Mouse (Mus musculus): ENCODE measurements around the gene Grhl1. TPM values are rescaled to one million over a fixed set of nuclear protein-coding genes. Genes with fewer than 3 reads are reported as not detected.

Gene Grhl1
- polyA plus RNA-seq, 1 experiment: 0.41 TPM

DNA sequence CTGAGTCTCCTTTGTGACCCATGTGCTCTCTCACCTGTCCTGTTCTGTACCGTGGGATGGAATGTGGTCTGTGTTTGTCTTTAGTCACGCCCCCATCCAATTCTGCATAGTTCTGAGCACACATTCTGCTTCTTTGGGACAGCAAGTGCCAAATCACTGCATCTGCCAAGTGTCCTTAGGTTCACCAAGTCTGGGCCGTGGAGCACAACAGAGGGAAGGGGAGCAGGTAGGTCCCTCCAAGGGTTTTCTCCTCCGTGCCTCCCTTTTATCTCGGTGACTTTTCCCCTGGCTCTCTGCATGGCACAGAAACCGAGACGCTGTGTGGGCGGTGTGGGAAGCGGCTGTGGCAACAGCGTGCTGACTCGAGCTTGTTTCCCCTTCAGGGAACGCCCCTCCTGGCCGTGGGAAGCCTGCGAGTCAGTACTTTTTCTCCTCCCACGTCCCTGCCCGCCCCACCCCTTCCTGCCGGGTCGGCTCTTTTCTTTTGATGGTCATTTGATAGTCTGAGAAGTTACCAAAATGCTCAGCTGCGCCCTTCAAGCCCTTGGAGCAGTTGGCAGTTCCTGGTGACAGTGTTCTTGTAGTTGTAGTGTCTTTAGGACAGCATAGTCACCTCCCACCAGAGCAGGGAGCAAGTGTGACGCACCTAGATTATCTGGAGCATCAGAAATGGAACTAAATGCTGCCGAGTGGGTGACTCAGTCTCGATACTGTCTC is 21.0 kb downstream of the Grhl1 start:
- no peaks in the 10 kb centered on the region for H3K79me2 ChIP-seq (ENCODE audit: control insufficient read depth, insufficient read depth)
- H3K4me3 ChIP-seq: peak overlapping the region; percentile 15
- H3K27me3 ChIP-seq (ENCODE audit: control insufficient read depth, insufficient read depth, insufficient read length): no peaks in the 10 kb centered on the region
- peak overlapping the region; percentile 90 for H3K4me2 ChIP-seq (ENCODE audit: low read depth)
- TF ChIP-seq MYOG (IDR thresholded peaks at IDR 0.05; ENCODE audit: control insufficient read depth in 1 of 3, insufficient read depth in 1 of 3, insufficient read length in 2 of 3, low read depth in 2 of 3): peak in 1 of 3 experiments; percentile 6
- TF ChIP-seq USF1 (IDR thresholded peaks at IDR 0.05; ENCODE audit: low read depth): no peak
- TF ChIP-seq REST (IDR thresholded peaks at IDR 0.05; ENCODE audit: insufficient read depth, insufficient read length): no peak
- TF ChIP-seq MYOD1 (IDR thresholded peaks at IDR 0.05; ENCODE audit: control insufficient read depth in 1 of 3, insufficient read length in 2 of 3, low read depth in 2 of 3): peak in 1 of 3 experiments; percentile 38
- TF ChIP-seq TCF12 (IDR thresholded peaks at IDR 0.05; ENCODE audit: insufficient read depth, poor library complexity, severe bottlenecking): no peak
- TF ChIP-seq POLR2AphosphoS2 (IDR thresholded peaks at IDR 0.05; ENCODE audit: insufficient read length, low read depth): no peak
- TF ChIP-seq CEBPB (IDR thresholded peaks at IDR 0.05; ENCODE audit: insufficient read depth, poor library complexity, severe bottlenecking): no peak
- TF ChIP-seq E2F4 (IDR thresholded peaks at IDR 0.05; ENCODE audit: insufficient read depth): no peak
- no peak for TF ChIP-seq TCF3 (IDR thresholded peaks at IDR 0.05; ENCODE audit: insufficient read length, low read depth)
- TF ChIP-seq POLR2A (IDR thresholded peaks at IDR 0.05; ENCODE audit: insufficient read length, low read depth): no peak
- no peak for TF ChIP-seq MAX (IDR thresholded peaks at IDR 0.05; ENCODE audit: low read depth)
- TF ChIP-seq SRF (IDR thresholded peaks at IDR 0.05; ENCODE audit: control insufficient read depth, insufficient read length, low read depth): no peak
- no peaks in the 10 kb centered on the region for H3K36me3 ChIP-seq (ENCODE audit: control insufficient read depth, insufficient read depth)
- H3ac ChIP-seq (ENCODE audit: control insufficient read depth, insufficient read length): no peak overlapping the region

DNA sequence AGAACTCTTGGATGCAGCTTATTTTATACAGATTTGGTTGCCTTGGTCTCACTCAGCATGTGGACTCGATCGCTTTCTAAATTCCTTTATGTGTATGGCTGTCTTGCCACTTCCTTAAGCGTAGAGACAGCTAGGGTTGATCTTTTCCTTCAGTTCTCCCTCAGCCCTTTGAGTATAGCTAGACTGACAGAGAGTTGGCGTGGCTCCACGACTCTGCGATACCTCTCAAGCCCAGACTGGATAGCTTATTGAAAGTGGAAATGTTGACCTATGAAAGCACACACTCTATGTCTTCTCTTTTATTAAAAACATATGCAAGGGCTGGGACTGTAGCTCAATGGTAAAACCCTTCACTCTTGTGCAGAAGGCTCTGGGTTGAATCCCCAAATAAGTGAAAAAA is 25.3 kb downstream of the Grhl1 start:
- H3K4me3 ChIP-seq: no peak overlapping the region
- H3K27me3 ChIP-seq (ENCODE audit: control insufficient read depth, insufficient read depth, insufficient read length): no peaks in the 10 kb centered on the region
- TF ChIP-seq E2F4 (IDR thresholded peaks at IDR 0.05; ENCODE audit: insufficient read depth): no peak
- no peak for TF ChIP-seq USF1 (IDR thresholded peaks at IDR 0.05; ENCODE audit: low read depth)
- no peak for TF ChIP-seq CEBPB (IDR thresholded peaks at IDR 0.05; ENCODE audit: insufficient read depth, poor library complexity, severe bottlenecking)
- TF ChIP-seq POLR2A (IDR thresholded peaks at IDR 0.05; ENCODE audit: insufficient read length, low read depth): no peak
- no peak for TF ChIP-seq SRF (IDR thresholded peaks at IDR 0.05; ENCODE audit: control insufficient read depth, insufficient read length, low read depth)
- TF ChIP-seq REST (IDR thresholded peaks at IDR 0.05; ENCODE audit: insufficient read depth, insufficient read length): no peak
- no peaks in the 10 kb centered on the region for H3K36me3 ChIP-seq (ENCODE audit: control insufficient read depth, insufficient read depth)
- H3ac ChIP-seq (ENCODE audit: control insufficient read depth, insufficient read length): no peak overlapping the region
- no peak overlapping the region for H3K4me2 ChIP-seq (ENCODE audit: low read depth)
- H3K79me2 ChIP-seq (ENCODE audit: control insufficient read depth, insufficient read depth): no peaks in the 10 kb centered on the region

DNA sequence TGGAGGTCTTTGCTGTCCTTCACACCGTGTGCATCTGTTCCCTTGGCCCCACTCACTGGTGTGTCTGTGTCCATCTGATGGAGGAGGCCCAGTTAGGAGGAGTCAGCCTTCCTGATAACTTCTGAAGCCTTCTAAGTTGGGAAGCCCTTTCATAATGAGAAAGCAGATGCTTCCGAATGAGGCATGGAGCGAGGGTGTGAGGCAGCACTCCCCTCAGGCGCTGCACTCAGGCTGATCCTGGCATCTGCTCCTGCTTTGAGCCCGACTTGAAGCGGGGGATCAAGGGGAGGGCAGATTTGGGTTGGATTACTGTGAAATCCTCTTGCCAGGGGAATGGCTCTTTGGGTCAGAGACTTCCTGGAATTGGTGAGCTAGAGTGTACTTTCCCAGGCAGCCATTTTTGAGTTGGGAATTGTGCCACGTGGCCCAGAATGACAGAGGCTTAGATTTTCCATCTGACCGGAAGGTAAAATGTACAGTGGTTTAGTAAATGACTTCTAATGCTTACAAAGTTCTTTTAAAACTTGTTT is 27.3 kb downstream of the Grhl1 start:
- Histone ChIP-seq H3K4me2 (ENCODE audit: low read depth) (no peak overlapping the region), H3K27me3 (ENCODE audit: control insufficient read depth, insufficient read depth, insufficient read length) (no peaks in the 10 kb centered on the region), H3K4me3 (no peak overlapping the region)

DNA sequence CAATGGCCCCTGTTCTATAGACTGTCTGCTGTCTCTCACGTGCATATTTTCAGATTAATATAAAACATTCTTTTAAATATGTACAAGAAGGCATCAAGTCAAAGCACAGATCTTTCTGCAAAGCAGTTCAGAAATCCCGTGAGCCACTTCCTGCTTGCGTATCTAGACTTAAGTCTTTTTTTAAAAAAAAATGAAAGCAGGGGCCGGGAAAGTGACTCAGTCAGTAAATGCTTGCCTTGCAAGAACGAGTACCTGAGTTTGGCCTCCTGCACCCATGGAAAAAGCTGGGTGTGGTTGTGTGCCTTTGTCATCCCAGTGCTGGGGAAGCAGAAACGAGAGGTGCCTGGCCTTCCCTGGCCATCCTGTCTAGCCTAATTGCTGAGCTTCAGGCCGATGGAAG is 28.0 kb downstream of the Grhl1 start:
- Histone ChIP-seq H3K4me2 (ENCODE audit: low read depth) (no peak overlapping the region), H3K36me3 (ENCODE audit: control insufficient read depth, insufficient read depth) (no peaks in the 10 kb centered on the region)

More for the DNA sequence above, 27.3 kb downstream of the Grhl1 start:
- Histone ChIP-seq H3ac (ENCODE audit: control insufficient read depth, insufficient read length) (no peak overlapping the region), H3K79me2 (ENCODE audit: control insufficient read depth, insufficient read depth) (no peaks in the 10 kb centered on the region), H3K36me3 (ENCODE audit: control insufficient read depth, insufficient read depth) (no peaks in the 10 kb centered on the region)
- no peak for TF ChIP-seq USF1 (IDR thresholded peaks at IDR 0.05; ENCODE audit: low read depth)
- TF ChIP-seq SRF (IDR thresholded peaks at IDR 0.05; ENCODE audit: control insufficient read depth, insufficient read length, low read depth): no peak
- no peak for TF ChIP-seq E2F4 (IDR thresholded peaks at IDR 0.05; ENCODE audit: insufficient read depth)
- no peak for TF ChIP-seq TCF3 (IDR thresholded peaks at IDR 0.05; ENCODE audit: insufficient read length, low read depth)
- no peak for TF ChIP-seq MYOG (IDR thresholded peaks at IDR 0.05; ENCODE audit: control insufficient read depth in 1 of 3, insufficient read depth in 1 of 3, insufficient read length in 2 of 3, low read depth in 2 of 3)
- no peak for TF ChIP-seq POLR2A (IDR thresholded peaks at IDR 0.05; ENCODE audit: insufficient read length, low read depth)
- TF ChIP-seq CEBPB (IDR thresholded peaks at IDR 0.05; ENCODE audit: insufficient read depth, poor library complexity, severe bottlenecking): no peak
- no peak for TF ChIP-seq REST (IDR thresholded peaks at IDR 0.05; ENCODE audit: insufficient read depth, insufficient read length)
- TF ChIP-seq TCF12 (IDR thresholded peaks at IDR 0.05; ENCODE audit: insufficient read depth, poor library complexity, severe bottlenecking): no peak
- no peak for TF ChIP-seq POLR2AphosphoS2 (IDR thresholded peaks at IDR 0.05; ENCODE audit: insufficient read length, low read depth)
- no peak for TF ChIP-seq MAX (IDR thresholded peaks at IDR 0.05; ENCODE audit: low read depth)
- no peak for TF ChIP-seq MYOD1 (IDR thresholded peaks at IDR 0.05; ENCODE audit: control insufficient read depth in 1 of 3, insufficient read length in 2 of 3, low read depth in 2 of 3)

More for the DNA sequence above, 28.0 kb downstream of the Grhl1 start:
- Histone ChIP-seq H3K4me3 (no peak overlapping the region), H3ac (ENCODE audit: control insufficient read depth, insufficient read length) (no peak overlapping the region), H3K27me3 (ENCODE audit: control insufficient read depth, insufficient read depth, insufficient read length) (no peaks in the 10 kb centered on the region), H3K79me2 (ENCODE audit: control insufficient read depth, insufficient read depth) (no peaks in the 10 kb centered on the region)
- no peak for TF ChIP-seq REST (IDR thresholded peaks at IDR 0.05; ENCODE audit: insufficient read depth, insufficient read length)
- TF ChIP-seq MYOD1 (IDR thresholded peaks at IDR 0.05; ENCODE audit: control insufficient read depth in 1 of 3, insufficient read length in 2 of 3, low read depth in 2 of 3): no peak
- TF ChIP-seq TCF3 (IDR thresholded peaks at IDR 0.05; ENCODE audit: insufficient read length, low read depth): no peak
- no peak for TF ChIP-seq POLR2A (IDR thresholded peaks at IDR 0.05; ENCODE audit: insufficient read length, low read depth)
- TF ChIP-seq TCF12 (IDR thresholded peaks at IDR 0.05; ENCODE audit: insufficient read depth, poor library complexity, severe bottlenecking): no peak
- no peak for TF ChIP-seq SRF (IDR thresholded peaks at IDR 0.05; ENCODE audit: control insufficient read depth, insufficient read length, low read depth)
- TF ChIP-seq POLR2AphosphoS2 (IDR thresholded peaks at IDR 0.05; ENCODE audit: insufficient read length, low read depth): no peak
- TF ChIP-seq E2F4 (IDR thresholded peaks at IDR 0.05; ENCODE audit: insufficient read depth): no peak
- no peak for TF ChIP-seq CEBPB (IDR thresholded peaks at IDR 0.05; ENCODE audit: insufficient read depth, poor library complexity, severe bottlenecking)
- TF ChIP-seq MAX (IDR thresholded peaks at IDR 0.05; ENCODE audit: low read depth): no peak
- TF ChIP-seq USF1 (IDR thresholded peaks at IDR 0.05; ENCODE audit: low read depth): no peak
- TF ChIP-seq MYOG (IDR thresholded peaks at IDR 0.05; ENCODE audit: control insufficient read depth in 1 of 3, insufficient read depth in 1 of 3, insufficient read length in 2 of 3, low read depth in 2 of 3): no peak
